Mouse (Mus musculus) thymus, postnatal 25 days (tissue): ENCODE measurements around the gene Gm49369.

Source experiments
- DNase-seq: peaks from one replicate; pipeline ENCODE4 v3.0.0; 2022

Gene Gm49369

GRCm38 (mm10) chr7:142393191-142393590 is 10.7 kb upstream of the Gm49369 start:
- no peak for DNase-seq

GRCm38 (mm10) chr7:142391609-142392008 is 9.1 kb upstream of the Gm49369 start:
- no peak for DNase-seq

- DNase-seq: no peak
These were observed 8.6 kb upstream of the Gm49369 start for GRCm38 (mm10) chr7:142391108-142391507.

- no peak for DNase-seq
These were observed 7.6 kb upstream of the Gm49369 start for GRCm38 (mm10) chr7:142389961-142390650.

GRCm38 (mm10) chr7:142388740-142389139 is 6.3 kb upstream of the Gm49369 start:
- no peak for DNase-seq

GRCm38 (mm10) chr7:142388198-142388597 is 5.7 kb upstream of the Gm49369 start:
- no peak for DNase-seq

GRCm38 (mm10) chr7:142387419-142388148 is 5.1 kb upstream of the Gm49369 start, which contains the start of gene Ctsd:
Gene Ctsd (minus strand): TSS chr7:142388038.
- DNase-seq: peak; percentile 93

GRCm38 (mm10) chr7:142386621-142387201 is 4.2 kb upstream of the Gm49369 start:
- peak; percentile 37 for DNase-seq

GRCm38 (mm10) chr7:142385742-142386403 is 3.4 kb upstream of the Gm49369 start:
- no peak for DNase-seq

GRCm38 (mm10) chr7:142384306-142384705 is 1.8 kb upstream of the Gm49369 start:
- no peak for DNase-seq

GRCm38 (mm10) chr7:142381175-142381574 is 1.3 kb downstream of the Gm49369 start:
- peak; percentile 82 for DNase-seq

GRCm38 (mm10) chr7:142379186-142379585 is 3.3 kb downstream of the Gm49369 start:
- DNase-seq: peak; percentile 67

GRCm38 (mm10) chr7:142377233-142377925 is 5.1 kb downstream of the Gm49369 start:
- DNase-seq: no peak

GRCm38 (mm10) chr7:142376096-142376495 is 6.4 kb downstream of the Gm49369 start:
- DNase-seq: no peak

GRCm38 (mm10) chr7:142375261-142375724 is 7.2 kb downstream of the Gm49369 start:
- no peak for DNase-seq

- DNase-seq: no peak
These were observed 8.0 kb downstream of the Gm49369 start for GRCm38 (mm10) chr7:142374413-142375015.

GRCm38 (mm10) chr7:142373641-142374412 is 8.6 kb downstream of the Gm49369 start, which contains the start of gene Ifitm10:
Gene Ifitm10 (minus strand): TSS chr7:142373753.
- DNase-seq: no peak

- no peak for DNase-seq
These were observed 9.4 kb downstream of the Gm49369 start for GRCm38 (mm10) chr7:142373039-142373438.

- peak; percentile 48 for DNase-seq
These were observed 10.5 kb downstream of the Gm49369 start for GRCm38 (mm10) chr7:142371768-142372661.

- no peak for DNase-seq
These were observed 11.1 kb downstream of the Gm49369 start for GRCm38 (mm10) chr7:142371398-142371767.
